Mouse (Mus musculus) myocyte (in vitro differentiated cells): ENCODE measurements around the gene Cdkn1c.

Source experiments
- CEBPB ChIP-seq: IDR thresholded peaks from 2 replicates; pipeline ENCODE4 v1.6.1; 2011; ENCODE audit warnings: mild to moderate bottlenecking, moderate library complexity; ENCODE audit not compliant: poor library complexity, insufficient read depth, severe bottlenecking
- E2F4 ChIP-seq: IDR thresholded peaks from one replicate; pipeline ENCODE4 v1.6.1; 2011; ENCODE audit warnings: mild to moderate bottlenecking, control low read depth, moderate library complexity; ENCODE audit not compliant: insufficient read depth
- MAX ChIP-seq: IDR thresholded peaks from one replicate; pipeline ENCODE4 v1.6.1; 2011; ENCODE audit warnings: low read depth, mild to moderate bottlenecking, control low read depth
- MYOD1 ChIP-seq, 3 experiments: IDR thresholded peaks; one replicate each; pipeline ENCODE4 v1.6.1; 2011; ENCODE audit warnings: control low read depth in 2 of 3, low read depth in 2 of 3, mild to moderate bottlenecking in 2 of 3, moderate library complexity in 1 of 3; ENCODE audit not compliant: insufficient read length in 2 of 3, control insufficient read depth in 1 of 3
- MYOG ChIP-seq, 3 experiments: IDR thresholded peaks; one replicate each; pipeline ENCODE4 v1.6.1; 2011; ENCODE audit warnings: control low read depth in 2 of 3, low read depth in 2 of 3, mild to moderate bottlenecking in 2 of 3; ENCODE audit not compliant: insufficient read length in 2 of 3, control insufficient read depth in 1 of 3, insufficient read depth in 1 of 3
- POLR2A ChIP-seq: IDR thresholded peaks from one replicate; pipeline ENCODE4 v1.6.1; 2011; ENCODE audit warnings: low read depth, mild to moderate bottlenecking, control low read depth, moderate library complexity; ENCODE audit not compliant: insufficient read length
- POLR2AphosphoS2 ChIP-seq: IDR thresholded peaks from one replicate; pipeline ENCODE4 v1.6.1; 2011; ENCODE audit warnings: low read depth, control low read depth; ENCODE audit not compliant: insufficient read length
- REST ChIP-seq: IDR thresholded peaks from one replicate; pipeline ENCODE4 v1.6.1; 2011; ENCODE audit warnings: mild to moderate bottlenecking, control low read depth, moderate library complexity; ENCODE audit not compliant: insufficient read depth, insufficient read length
- SRF ChIP-seq: IDR thresholded peaks from one replicate; pipeline ENCODE4 v1.6.1; 2011; ENCODE audit warnings: low read depth; ENCODE audit not compliant: control insufficient read depth, insufficient read length
- TCF12 ChIP-seq: IDR thresholded peaks from one replicate; pipeline ENCODE4 v1.6.1; 2011; ENCODE audit warnings: mild to moderate bottlenecking, control low read depth; ENCODE audit not compliant: poor library complexity, insufficient read depth, severe bottlenecking
- TCF3 ChIP-seq: IDR thresholded peaks from one replicate; pipeline ENCODE4 v1.6.1; 2011; ENCODE audit warnings: low read depth, control low read depth; ENCODE audit not compliant: insufficient read length
- USF1 ChIP-seq: IDR thresholded peaks from one replicate; pipeline ENCODE4 v1.6.1; 2011; ENCODE audit warnings: low read depth, mild to moderate bottlenecking, control low read depth, moderate library complexity

- no peak for TF ChIP-seq POLR2A
- no peak for TF ChIP-seq REST
- no peak for TF ChIP-seq USF1
- TF ChIP-seq CEBPB, result no peak
- TF ChIP-seq E2F4, result no peak
- no peak for TF ChIP-seq MAX
- TF ChIP-seq MYOD1 (IDR thresholded peaks at IDR 0.05; ENCODE audit: control insufficient read depth in 1 of 3, insufficient read length in 2 of 3, low read depth in 2 of 3), result no peak
- TF ChIP-seq TCF3, result no peak
- TF ChIP-seq MYOG (IDR thresholded peaks at IDR 0.05; ENCODE audit: control insufficient read depth in 1 of 3, insufficient read depth in 1 of 3, insufficient read length in 2 of 3, low read depth in 2 of 3), result no peak
- no peak for TF ChIP-seq TCF12
- no peak for TF ChIP-seq POLR2AphosphoS2
- no peak for TF ChIP-seq SRF
These were observed 532 bp upstream of the Cdkn1c start for GRCm38 (mm10) chr7:143461294-143461870.
